In the genomic region with DNA sequence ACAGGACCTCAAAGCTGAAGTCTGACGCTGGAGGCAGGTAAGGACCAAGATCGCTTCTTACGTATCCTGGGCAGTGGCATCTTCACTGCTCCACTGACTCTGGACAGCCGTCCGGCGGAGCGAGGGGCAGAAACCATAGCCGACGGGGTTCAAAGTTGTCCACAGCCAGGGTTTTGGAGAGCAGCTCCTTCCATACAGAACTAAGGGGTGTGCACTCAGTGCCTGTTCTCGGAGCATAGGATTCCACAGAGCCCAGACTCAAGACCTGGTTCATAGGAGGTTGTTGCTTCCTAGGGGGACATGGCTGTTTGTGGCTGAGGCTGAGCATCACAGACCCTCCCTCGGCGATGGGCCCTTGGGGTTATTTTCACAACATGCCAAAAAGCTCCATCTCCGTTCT, we compare ENCODE assay signal across 8 mouse cellular contexts. TPM values are rescaled to one million over a fixed set of nuclear protein-coding genes. Genes with fewer than 3 reads are reported as not detected.
DNase-seq lines count a peak whose midpoint lies in the region; ATAC-seq and TF ChIP-seq lines count a peak whose summit lies in the region.

No protein-coding gene starts in this region.

- peak overlapping the region; percentile 50 for H3K4me3 ChIP-seq in liver, embryonic 11.5 days (ENCODE audit: low read depth, low read length)
- H3K4me3 ChIP-seq in embryonic fibroblast, embryonic 13.5 days (ENCODE audit: insufficient read depth, low read length) = peak overlapping the region; percentile 28
- peak overlapping the region; percentile 46 for H3K4me3 ChIP-seq in limb, embryonic 12.5 days (replicated peaks)
- peak overlapping the region; percentile 41 for H3K4me3 ChIP-seq in neural tube, embryonic 15.5 days (replicated peaks)

- 22% methylated on average over 13 of the region's 13 CpGs for WGBS in liver, embryonic 11.5 days
- WGBS in limb, embryonic 12.5 days = 18% methylated on average over 13 of the region's 13 CpGs
- WGBS in neural tube, embryonic 15.5 days = 18% methylated on average over 13 of the region's 13 CpGs

- H3K9ac ChIP-seq in liver, embryonic 11.5 days (ENCODE audit: low read depth, low read length) = peak overlapping the region; percentile 4
- peak overlapping the region; percentile 12; the same call in 1 of the 2 replicates for H3K9ac ChIP-seq in limb, embryonic 12.5 days (replicated peaks)
- H3K9ac ChIP-seq in neural tube, embryonic 15.5 days (replicated peaks) = peak overlapping the region; percentile 5; the same call in 1 of the 2 replicates

- no peak for TF ChIP-seq POLR2A in embryonic fibroblast, embryonic 13.5 days (IDR thresholded peaks at IDR 0.05; ENCODE audit: low read depth, low read length)

- TF ChIP-seq CTCF in embryonic fibroblast, embryonic 13.5 days (IDR thresholded peaks at IDR 0.05; ENCODE audit: borderline replicate concordance, insufficient read depth, low read length) = no peak

- ATAC-seq in liver, embryonic 11.5 days (replicated peaks; ENCODE audit: low FRiP score) = peak; percentile 48; the same call in 1 of the 2 replicates
- ATAC-seq in limb, embryonic 12.5 days (ENCODE audit: insufficient number of reproducible peaks, insufficient read depth, low FRiP score, low TSS enrichment, low read depth) = peak; percentile 34; the same call in 1 of the 2 replicates
- peak; percentile 45; the same call in 1 of the 2 replicates for ATAC-seq in neural tube, embryonic 15.5 days (ENCODE audit: low FRiP score)

- H3K9me3 ChIP-seq in liver, embryonic 11.5 days (ENCODE audit: control insufficient read depth, low read length) = no peaks in the 10 kb centered on the region
- H3K9me3 ChIP-seq in limb, embryonic 12.5 days = no peaks in the 10 kb centered on the region
- no peaks in the 10 kb centered on the region for H3K9me3 ChIP-seq in neural tube, embryonic 15.5 days (replicated peaks)

- DNase-seq in liver, embryonic 11.5 days (ENCODE audit: low spot score) = no peak
- DNase-seq in liver = no peak
- no peak for DNase-seq in cerebellum, postnatal 36 days
- no peak for DNase-seq in MN1 (ENCODE audit: low spot score)
- no peak for DNase-seq in spleen, postnatal 14 days (ENCODE audit: low spot score in 2 of 2)

- H3K36me3 ChIP-seq in liver, embryonic 11.5 days (ENCODE audit: control insufficient read depth, insufficient read depth, low read length) = no peaks in the 10 kb centered on the region
- H3K36me3 ChIP-seq in limb, embryonic 12.5 days = no peaks in the 10 kb centered on the region
- H3K36me3 ChIP-seq in neural tube, embryonic 15.5 days = no peaks in the 10 kb centered on the region

- H3K4me2 ChIP-seq in liver, embryonic 11.5 days = peak overlapping the region; percentile 88
- peak overlapping the region; percentile 78 for H3K4me2 ChIP-seq in limb, embryonic 12.5 days
- H3K4me2 ChIP-seq in neural tube, embryonic 15.5 days = peak overlapping the region; percentile 77

- H3K4me1 ChIP-seq in liver, embryonic 11.5 days (replicated peaks; ENCODE audit: control insufficient read depth, insufficient read depth, low read length) = peaks cover 8% of the 10 kb centered on the region
- H3K4me1 ChIP-seq in embryonic fibroblast, embryonic 13.5 days (ENCODE audit: control insufficient read depth, insufficient read depth, low read length) = no peaks in the 10 kb centered on the region
- H3K4me1 ChIP-seq in limb, embryonic 12.5 days (replicated peaks) = peaks cover 8% of the 10 kb centered on the region; the same call in 1 of the 2 replicates
- H3K4me1 ChIP-seq in neural tube, embryonic 15.5 days = peaks cover 14% of the 10 kb centered on the region

- H3K27me3 ChIP-seq in liver, embryonic 11.5 days (replicated peaks; ENCODE audit: control insufficient read depth, insufficient read depth, low read length) = peaks cover 36% of the 10 kb centered on the region
- peaks cover 66% of the 10 kb centered on the region for H3K27me3 ChIP-seq in limb, embryonic 12.5 days
- H3K27me3 ChIP-seq in neural tube, embryonic 15.5 days (replicated peaks) = peaks cover 52% of the 10 kb centered on the region

- no peak overlapping the region for H3K27ac ChIP-seq in liver, embryonic 11.5 days (ENCODE audit: low read depth, low read length)
- no peak overlapping the region for H3K27ac ChIP-seq in embryonic fibroblast, embryonic 13.5 days (ENCODE audit: insufficient read depth, low read length)
- no peak overlapping the region for H3K27ac ChIP-seq in limb, embryonic 12.5 days
- H3K27ac ChIP-seq in neural tube, embryonic 15.5 days (replicated peaks) = no peak overlapping the region

RNA-seq across cellular contexts. Expression of a gene that starts 0.3 kb away (rescaled TPM):
- polyA plus RNA-seq in liver, embryonic 11.5 days (2014; fragmentation: Nextera tagmentation; extraction: Ambion mirVana) = 0.70 and 1.2 TPM in 2 replicates
- not detected in 2 replicates for polyA plus RNA-seq in embryonic fibroblast, embryonic 13.5 days (2011; ENCODE audit: insufficient read length, low read depth, missing spikeins)
- polyA plus RNA-seq in limb, embryonic 12.5 days (2016; fragmentation: Nextera tagmentation; extraction: Ambion mirVana) = 0.10 and 0.15 TPM in 2 replicates
- polyA plus RNA-seq in neural tube, embryonic 15.5 days (2015; fragmentation: Nextera tagmentation; extraction: Ambion mirVana) = 0.10 and 0.15 TPM in 2 replicates
